Mouse (Mus musculus): ENCODE data around the gene Cactin. TPM values are rescaled to one million over a fixed set of nuclear protein-coding genes. Genes with fewer than 3 reads are reported as not detected.

Cactin gene
- polyA plus RNA-seq, 1 experiment from 2014 or later, result 49.9 TPM

GRCm38 (mm10) chr10:81362336-81362949 lies 41.5 kb downstream of the Cactin start:
- Histone ChIP-seq H3K9me3 (no peaks in the 10 kb centered on the region), H3K4me2 (peak overlapping the region; percentile 59), H3K27ac (peak overlapping the region; percentile 88), H3K36me3 (peaks cover 11% of the 10 kb centered on the region), H3K27me3 (peaks cover 6% of the 10 kb centered on the region; the same call in 1 of the 2 replicates), H3K4me3 (peak overlapping the region; percentile 2; the same call in 1 of the 2 replicates), H3K4me1 (peaks cover 77% of the 10 kb centered on the region), H3K9ac (0 out of 2 replicates have a peak overlapping the region, but pooled peaks have one; percentile 3)
- ATAC-seq (ENCODE audit: borderline replicate concordance, extremely low read depth, low FRiP score, low TSS enrichment), result peak; percentile 20; the same call in 1 of the 2 replicates
- 46% methylated on average over 12 of the region's 12 CpGs for WGBS

- H3K9me3 ChIP-seq, result no peaks in the 10 kb centered on the region
- H3K4me1 ChIP-seq, result peaks cover 66% of the 10 kb centered on the region
- H3K4me2 ChIP-seq, result peak overlapping the region; percentile 59
- H3K9ac ChIP-seq, result peak overlapping the region; percentile 12; the same call in 1 of the 2 replicates
- WGBS, result 8% methylated on average over 54 of the region's 54 CpGs
- peak overlapping the region; percentile 28 for H3K4me3 ChIP-seq
- H3K27me3 ChIP-seq, result peaks cover 6% of the 10 kb centered on the region; the same call in 1 of the 2 replicates
- H3K36me3 ChIP-seq, result peaks cover 24% of the 10 kb centered on the region
- ATAC-seq (ENCODE audit: borderline replicate concordance, extremely low read depth, low FRiP score, low TSS enrichment), result no peak
- peak overlapping the region; percentile 88 for H3K27ac ChIP-seq
Observed at GRCm38 (mm10) chr10:81363436-81364346, 42.8 kb downstream of the Cactin start.

GRCm38 (mm10) chr10:81364666-81365065 lies 43.8 kb downstream of the Cactin start:
- H3K4me2 ChIP-seq, result peak overlapping the region; percentile 59
- 0 out of 2 replicates have a peak, but pooled peaks have one; percentile 7 for ATAC-seq (ENCODE audit: borderline replicate concordance, extremely low read depth, low FRiP score, low TSS enrichment)
- peaks cover 33% of the 10 kb centered on the region for H3K36me3 ChIP-seq
- H3K27me3 ChIP-seq, result peaks cover 6% of the 10 kb centered on the region; the same call in 1 of the 2 replicates
- peak overlapping the region; percentile 28 for H3K4me3 ChIP-seq
- peak overlapping the region; percentile 15; the same call in 1 of the 2 replicates for H3K9ac ChIP-seq
- WGBS, result 7% methylated on average over 28 of the region's 28 CpGs
- 0 out of 2 replicates have a peak overlapping the region, but pooled peaks have one; percentile 12 for H3K27ac ChIP-seq
- peaks cover 58% of the 10 kb centered on the region for H3K4me1 ChIP-seq
- H3K9me3 ChIP-seq, result no peaks in the 10 kb centered on the region

- H3K4me2 ChIP-seq, result 0 out of 2 replicates have a peak overlapping the region, but pooled peaks have one; percentile 59
- peaks cover 54% of the 10 kb centered on the region for H3K4me1 ChIP-seq
- H3K4me3 ChIP-seq, result no peak overlapping the region
- no peak overlapping the region for H3K9ac ChIP-seq
- peaks cover 6% of the 10 kb centered on the region; the same call in 1 of the 2 replicates for H3K27me3 ChIP-seq
- no peaks in the 10 kb centered on the region for H3K9me3 ChIP-seq
- H3K36me3 ChIP-seq, result peaks cover 37% of the 10 kb centered on the region
- H3K27ac ChIP-seq, result 0 out of 2 replicates have a peak overlapping the region, but pooled peaks have one; percentile 12
- 31% methylated on average over 4 of the region's 4 CpGs for WGBS
- no peak for ATAC-seq (ENCODE audit: borderline replicate concordance, extremely low read depth, low FRiP score, low TSS enrichment)
Observed at GRCm38 (mm10) chr10:81365073-81365472, 44.2 kb downstream of the Cactin start.

- WGBS, result 22% methylated on average over 12 of the region's 12 CpGs
- peak within 1 kb of the TSS; percentile 28 for H3K4me3 ChIP-seq
- peaks cover 45% of the 10 kb centered on the region for H3K36me3 ChIP-seq
- ATAC-seq (ENCODE audit: borderline replicate concordance, extremely low read depth, low FRiP score, low TSS enrichment), result no peak
- 0 out of 2 replicates have a peak within 1 kb of the TSS, but pooled peaks have one; percentile 12 for H3K27ac ChIP-seq
- H3K4me1 ChIP-seq, result peaks cover 48% of the 10 kb centered on the region
- peaks cover 6% of the 10 kb centered on the region; the same call in 1 of the 2 replicates for H3K27me3 ChIP-seq
- H3K9ac ChIP-seq, result no peak within 1 kb of the TSS
- no peaks in the 10 kb centered on the region for H3K9me3 ChIP-seq
- H3K4me2 ChIP-seq, result peak within 1 kb of the TSS; percentile 59
Observed at GRCm38 (mm10) chr10:81365672-81366476, 45.0 kb downstream of the Cactin start, which contains the start of gene 4930404N11Rik. Gene 4930404N11Rik, minus strand, starts transcription at chr10:81365816.

DNA sequence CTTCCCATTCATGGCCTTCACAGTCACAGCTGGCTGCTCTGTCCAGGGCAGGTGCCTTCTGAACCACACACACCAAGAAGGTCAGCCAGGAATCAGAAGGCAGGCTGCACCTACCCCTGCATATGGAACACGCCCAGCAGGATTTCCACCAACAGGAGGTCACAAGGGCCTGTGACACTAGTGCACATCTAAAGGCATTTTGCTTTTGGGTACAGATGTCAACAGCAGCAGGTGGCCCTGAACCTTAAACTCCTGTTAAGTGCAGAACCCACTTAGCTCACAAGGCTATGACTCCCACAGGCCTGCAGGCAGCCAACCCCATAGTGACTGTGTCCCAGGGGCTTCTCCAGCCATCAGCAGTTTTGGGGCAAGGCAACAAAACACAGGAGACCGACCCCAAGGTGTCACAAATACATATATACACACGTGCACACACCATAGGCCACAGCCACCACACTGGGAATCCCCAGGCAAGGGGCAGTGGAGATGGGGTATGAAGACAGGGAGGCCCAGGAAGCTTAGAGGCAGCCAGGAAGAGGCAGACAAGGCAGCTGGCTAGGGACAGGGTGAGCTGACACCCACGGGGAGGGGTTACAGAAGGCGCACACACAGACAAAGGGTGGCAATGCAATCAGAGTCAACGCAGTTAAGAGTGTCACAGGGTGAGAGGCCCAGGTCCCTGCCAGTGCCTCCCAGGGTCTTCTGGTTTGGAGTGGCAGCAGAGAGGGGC lies 45.7 kb downstream of the Cactin start:
- no peak overlapping the region for H3K4me3 ChIP-seq
- no peak overlapping the region for H3K27ac ChIP-seq
- H3K4me2 ChIP-seq, result no peak overlapping the region
- H3K9me3 ChIP-seq, result no peaks in the 10 kb centered on the region
- H3K36me3 ChIP-seq, result peaks cover 50% of the 10 kb centered on the region
- no peak overlapping the region for H3K9ac ChIP-seq
- H3K4me1 ChIP-seq, result peaks cover 40% of the 10 kb centered on the region
- ATAC-seq (ENCODE audit: borderline replicate concordance, extremely low read depth, low FRiP score, low TSS enrichment), result no peak
- 58% methylated on average over 6 of the region's 6 CpGs for WGBS
- H3K27me3 ChIP-seq, result peaks cover 6% of the 10 kb centered on the region; the same call in 1 of the 2 replicates

DNA sequence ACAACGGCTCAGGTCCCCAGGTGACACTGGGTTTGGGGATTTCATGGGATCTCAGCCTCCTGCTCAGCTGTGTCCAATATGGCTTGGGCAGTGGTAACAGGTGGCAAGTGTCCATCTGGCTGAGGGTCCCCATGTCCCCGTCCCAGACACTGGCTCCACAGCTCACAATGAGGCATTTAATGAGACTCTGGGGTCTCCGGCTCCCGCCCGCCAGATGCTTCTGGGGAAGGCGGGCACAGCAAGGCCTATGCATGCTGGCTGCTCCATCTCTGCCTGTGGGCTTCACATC lies 46.2 kb downstream of the Cactin start:
- no peak overlapping the region for H3K9ac ChIP-seq
- H3K4me1 ChIP-seq, result peaks cover 35% of the 10 kb centered on the region
- 74% methylated on average over 6 of the region's 6 CpGs for WGBS
- H3K27ac ChIP-seq, result no peak overlapping the region
- H3K9me3 ChIP-seq, result no peaks in the 10 kb centered on the region
- peaks cover 6% of the 10 kb centered on the region; the same call in 1 of the 2 replicates for H3K27me3 ChIP-seq
- no peak overlapping the region for H3K4me2 ChIP-seq
- peaks cover 50% of the 10 kb centered on the region for H3K36me3 ChIP-seq
- no peak for ATAC-seq (ENCODE audit: borderline replicate concordance, extremely low read depth, low FRiP score, low TSS enrichment)
- no peak overlapping the region for H3K4me3 ChIP-seq

- Histone ChIP-seq H3K36me3 (peaks cover 34% of the 10 kb centered on the region), H3K27me3 (no peaks in the 10 kb centered on the region), H3K9me3 (no peaks in the 10 kb centered on the region), H3K4me3 (no peak overlapping the region), H3K4me1 (peaks cover 29% of the 10 kb centered on the region), H3K4me2 (no peak overlapping the region), H3K27ac (no peak overlapping the region), H3K9ac (no peak overlapping the region)
- ATAC-seq (ENCODE audit: borderline replicate concordance, extremely low read depth, low FRiP score, low TSS enrichment), result no peak
- 90% methylated on average over 10 of the region's 10 CpGs for WGBS
Observed at GRCm38 (mm10) chr10:81375322-81375721, 54.4 kb downstream of the Cactin start.
